Mouse (Mus musculus) adrenal gland, adult 8-10 months (tissue): Measurements from ENCODE around the gene Aldh3a1. TPM values are rescaled to one million over a fixed set of nuclear protein-coding genes. Genes with fewer than 3 reads are reported as not detected.

Experiments
- DNase-seq: peaks from one replicate; pipeline ENCODE4 v3.0.0; 2022
- total RNA-seq, 4 experiments: library from RNA; stranded (reverse); gene quantifications; 2 replicates each; pipeline ENCODE4 v1.2.4; 2022

Aldh3a1 gene
- total RNA-seq, 4 experiments from 2014 or later = 0.28 to 0.46 TPM; not detected in 2

GRCm38 (mm10) chr11:61236015-61236414, 28.7 kb downstream of the Aldh3a1 start:
- no peak for DNase-seq

DNA sequence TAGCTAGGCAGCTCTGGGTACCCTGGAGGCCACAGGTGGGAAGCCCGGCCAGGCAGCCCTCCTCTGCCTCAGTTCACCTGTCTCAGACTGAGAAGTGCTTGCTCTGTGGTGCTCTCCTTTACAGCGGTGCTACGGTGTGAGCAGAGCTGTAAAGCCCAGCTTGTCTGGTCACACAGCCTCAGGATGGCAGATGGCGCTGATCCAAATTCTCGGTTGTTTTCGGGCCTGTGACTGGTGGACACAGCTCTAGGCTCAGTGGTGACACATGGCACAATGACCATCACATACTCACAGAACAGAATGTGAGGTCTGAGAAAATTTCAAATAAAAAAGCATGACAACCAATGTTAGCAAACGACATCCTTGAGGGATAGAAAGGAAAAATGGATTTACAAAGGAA, 37.1 kb downstream of the Aldh3a1 start:
- DNase-seq = no peak

DNA sequence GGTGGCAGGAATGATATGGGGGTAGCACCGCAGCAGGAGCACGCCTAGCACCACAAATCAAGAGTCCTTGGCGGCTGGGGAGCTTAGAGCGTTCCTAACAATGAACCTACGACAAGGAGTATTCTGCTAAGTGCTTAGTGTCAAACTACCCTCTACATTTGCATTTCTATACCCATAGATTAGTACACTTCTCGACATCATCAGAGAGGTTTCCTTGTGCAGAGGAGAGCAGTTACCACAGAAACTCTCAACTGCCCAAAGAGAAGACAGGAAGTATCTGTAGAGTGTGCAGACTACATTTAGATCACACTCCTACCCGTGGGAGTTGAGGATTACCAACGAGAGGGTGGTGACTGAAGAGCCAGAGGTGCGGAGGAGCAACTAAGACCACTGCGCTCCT, 44.4 kb downstream of the Aldh3a1 start:
- no peak for DNase-seq

DNA sequence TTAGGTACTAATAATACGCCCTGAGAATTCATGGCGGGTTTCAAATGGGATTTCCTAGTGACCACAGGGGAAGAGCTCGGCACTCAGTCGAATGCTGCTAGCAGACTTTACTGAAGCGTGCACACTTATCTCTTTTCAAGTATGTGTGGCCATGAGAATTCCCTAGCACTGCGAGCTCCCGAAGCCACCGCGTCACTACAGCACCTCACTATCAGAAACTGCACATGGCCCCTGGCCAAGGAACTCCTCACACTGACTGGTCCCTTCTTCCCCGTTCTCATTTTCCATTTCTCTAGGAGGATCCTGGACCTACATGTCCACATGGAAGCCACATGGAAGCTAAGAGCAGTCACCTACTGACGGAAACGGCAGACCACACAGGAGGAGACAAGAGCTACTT, 45.5 kb downstream of the Aldh3a1 start:
- DNase-seq = no peak

DNA sequence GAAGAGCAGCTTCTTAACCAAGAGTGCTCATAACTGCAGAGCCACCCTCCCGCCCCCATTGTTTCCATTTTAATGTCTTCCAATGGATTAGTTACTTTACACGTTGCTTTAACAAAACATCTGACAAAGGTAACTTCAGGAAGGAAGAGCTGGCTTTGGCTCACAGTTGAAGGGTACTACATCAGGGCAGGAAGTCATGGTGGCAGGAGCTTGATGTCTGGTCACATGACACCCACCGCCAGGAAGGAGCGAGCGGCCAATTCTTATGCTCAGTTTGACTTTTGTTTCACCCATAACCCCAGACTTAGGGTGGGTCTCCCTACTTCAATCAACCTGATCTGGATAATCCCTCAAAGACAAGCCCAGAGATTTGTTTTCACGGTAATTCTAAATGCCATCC, 51.8 kb downstream of the Aldh3a1 start:
- DNase-seq = no peak

DNA sequence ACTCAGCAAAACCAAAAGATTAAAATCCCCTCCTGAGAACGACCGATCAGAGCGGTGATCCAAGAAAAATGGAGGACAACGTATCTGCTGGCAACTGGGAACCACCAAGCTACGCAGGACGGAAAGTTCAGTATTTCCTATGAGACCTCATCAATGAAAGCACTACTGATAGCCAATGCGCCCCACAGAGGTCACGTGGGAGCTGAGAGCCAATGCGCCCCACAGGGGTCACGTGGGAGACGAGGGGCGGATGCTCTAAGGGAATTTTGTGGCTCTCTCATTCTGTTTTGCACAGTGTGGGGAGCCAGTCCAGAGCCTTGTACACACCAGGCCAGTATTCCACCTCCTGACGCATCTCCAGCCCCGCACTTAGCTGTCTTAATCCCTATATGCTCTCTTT, 55.2 kb downstream of the Aldh3a1 start:
- DNase-seq = no peak

DNA sequence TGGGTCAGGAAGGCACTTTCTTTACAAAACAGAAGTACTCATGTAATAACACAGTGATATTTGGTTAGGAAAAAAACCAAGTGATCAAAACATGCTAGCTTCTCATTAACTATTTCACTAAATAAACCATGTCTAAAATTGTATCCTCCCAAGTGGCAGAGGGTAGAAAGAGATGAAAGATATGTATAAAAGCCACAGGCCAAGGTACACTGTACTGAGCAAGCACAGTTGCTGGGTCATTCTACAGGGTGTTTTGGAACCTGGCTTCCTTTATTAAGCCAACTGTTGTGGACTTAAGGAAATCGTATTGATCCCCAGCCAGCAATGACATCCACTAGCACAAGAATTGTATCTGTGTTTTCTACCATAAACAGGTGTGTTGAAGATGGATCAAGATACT, 56.5 kb downstream of the Aldh3a1 start:
- no peak for DNase-seq

- peak; percentile 94 for DNase-seq
Measured at GRCm38 (mm10) chr11:61266551-61267533, 59.5 kb downstream of the Aldh3a1 start, which contains the start of gene Aldh3a2. Aldh3a2 (minus strand) TSS chr11:61267464.

Other genes with a start within 250 kb of the Aldh3a1 start
- 1 to 10 TPM; 2.4 to 3.6 (median 2.7) TPM for gene Kcnj12, start 185.0 kb upstream of the Aldh3a1 start, total RNA-seq
- 1 to 10 TPM in 2 of 4 experiments, under 1 TPM in 2; 0.17 to 2.2 (median 0.84) TPM for gene Tnfrsf13b, start 80.8 kb upstream of the Aldh3a1 start, total RNA-seq
- gene Usp22, start 32.5 kb upstream of the Aldh3a1 start, total RNA-seq = 10 to 100 TPM; 81.5 to 98.0 (median 85.4) TPM
- gene Aldh3a2, start 59.9 kb downstream of the Aldh3a1 start, total RNA-seq = 10 to 100 TPM; 54.6 to 81.7 (median 68.1) TPM
- not detected for gene Slc47a2, start 135.3 kb downstream of the Aldh3a1 start, total RNA-seq
- gene Slc47a1, start 170.8 kb downstream of the Aldh3a1 start, total RNA-seq = 1 to 10 TPM in 2 of 4 experiments, under 1 TPM in 2; 0.43 to 2.9 (median 0.96) TPM
- gene Rnf112, start 246.6 kb downstream of the Aldh3a1 start, total RNA-seq = 1 to 10 TPM; 1.7 to 2.3 (median 2.0) TPM